Mouse (Mus musculus): Measurements from ENCODE around the gene Gm5128. TPM values are rescaled to one million over a fixed set of nuclear protein-coding genes. Genes with fewer than 3 reads are reported as not detected.
"Not testable (repeated sequence)": the region's sequence is repeated elsewhere in the genome, so short reads cannot be mapped to it uniquely, and the experiment has no call there.

Gm5128 gene
- polyA plus RNA-seq (2014; fragmentation: Nextera tagmentation; extraction: Ambion mirVana), result 0.08 TPM in 1 of 2 replicates, not detected in the other

- not testable (repeated sequence) for ATAC-seq (ENCODE audit: insufficient number of reproducible peaks, insufficient read depth, low FRiP score, low read depth); H3K27ac ChIP-seq (replicated peaks in 1 of 2; ENCODE audit: control insufficient read depth in 1 of 2, insufficient read depth in 1 of 2, low read depth in 2 of 2, low read length in 2 of 2); H3K4me2 ChIP-seq (ENCODE audit: low read length); H3K27me3 ChIP-seq (ENCODE audit: control insufficient read depth, insufficient read depth, low read length); H3K36me3 ChIP-seq (ENCODE audit: control insufficient read depth, insufficient read depth, low read length); H3K9ac ChIP-seq (ENCODE audit: low read length); H3K4me3 ChIP-seq (ENCODE audit: control insufficient read depth in 1 of 2, insufficient read depth in 1 of 2, low read depth in 1 of 2, low read length in 2 of 2); H3K4me1 ChIP-seq (ENCODE audit: control insufficient read depth in 2 of 2, insufficient read depth in 2 of 2, low read length in 2 of 2); H3K9me3 ChIP-seq (ENCODE audit: control insufficient read depth, low read length)
- WGBS, result no CpG with 5 or more reads among the region's 15 CpGs
Observed at GRCm38 (mm10) chrX:135372984-135373383, at the start of gene Gm5128. TSS of gene Gm5128 (plus strand) at chrX:135373284.

GRCm38 (mm10) chrX:135360685-135361084 is 12.4 kb upstream of the Gm5128 start:
- H3K4me2 ChIP-seq (ENCODE audit: low read length); H3K27ac ChIP-seq (replicated peaks in 1 of 2; ENCODE audit: control insufficient read depth in 1 of 2, insufficient read depth in 1 of 2, low read depth in 2 of 2, low read length in 2 of 2); H3K4me3 ChIP-seq (ENCODE audit: control insufficient read depth in 1 of 2, insufficient read depth in 1 of 2, low read depth in 1 of 2, low read length in 2 of 2); H3K9me3 ChIP-seq (ENCODE audit: control insufficient read depth, low read length); H3K4me1 ChIP-seq (ENCODE audit: control insufficient read depth in 2 of 2, insufficient read depth in 2 of 2, low read length in 2 of 2); H3K36me3 ChIP-seq (ENCODE audit: control insufficient read depth, insufficient read depth, low read length); H3K9ac ChIP-seq (ENCODE audit: low read length); H3K27me3 ChIP-seq (ENCODE audit: control insufficient read depth, insufficient read depth, low read length); ATAC-seq (ENCODE audit: insufficient number of reproducible peaks, insufficient read depth, low FRiP score, low read depth): not testable (repeated sequence)
- WGBS, result 29% methylated on average over 2 of the region's 6 CpGs

- H3K4me3 ChIP-seq (ENCODE audit: control insufficient read depth in 1 of 2, insufficient read depth in 1 of 2, low read depth in 1 of 2, low read length in 2 of 2), result not testable (repeated sequence)
Observed at GRCm38 (mm10) chrX:135361943-135362342, 11.1 kb upstream of the Gm5128 start.

GRCm38 (mm10) chrX:135403578-135403977 is 30.5 kb downstream of the Gm5128 start:
- not testable (repeated sequence) for H3K36me3 ChIP-seq (ENCODE audit: control insufficient read depth, insufficient read depth, low read length)
- WGBS, result no CpG with 5 or more reads among the region's 3 CpGs

More at GRCm38 (mm10) chrX:135361943-135362342, 11.1 kb upstream of the Gm5128 start:
- not testable (repeated sequence) for H3K27me3 ChIP-seq (ENCODE audit: control insufficient read depth, insufficient read depth, low read length); H3K27ac ChIP-seq (replicated peaks in 1 of 2; ENCODE audit: control insufficient read depth in 1 of 2, insufficient read depth in 1 of 2, low read depth in 2 of 2, low read length in 2 of 2); H3K9ac ChIP-seq (ENCODE audit: low read length); H3K36me3 ChIP-seq (ENCODE audit: control insufficient read depth, insufficient read depth, low read length); H3K4me2 ChIP-seq (ENCODE audit: low read length); H3K9me3 ChIP-seq (ENCODE audit: control insufficient read depth, low read length); H3K4me1 ChIP-seq (ENCODE audit: control insufficient read depth in 2 of 2, insufficient read depth in 2 of 2, low read length in 2 of 2); ATAC-seq (ENCODE audit: insufficient number of reproducible peaks, insufficient read depth, low FRiP score, low read depth)
- WGBS, result no CpG with 5 or more reads among the region's 4 CpGs

GRCm38 (mm10) chrX:135421203-135421602 is 48.1 kb downstream of the Gm5128 start:
- not testable (repeated sequence) for H3K4me3 ChIP-seq (ENCODE audit: control insufficient read depth in 1 of 2, insufficient read depth in 1 of 2, low read depth in 1 of 2, low read length in 2 of 2); H3K27ac ChIP-seq (replicated peaks in 1 of 2; ENCODE audit: control insufficient read depth in 1 of 2, insufficient read depth in 1 of 2, low read depth in 2 of 2, low read length in 2 of 2); H3K27me3 ChIP-seq (ENCODE audit: control insufficient read depth, insufficient read depth, low read length); H3K4me1 ChIP-seq (ENCODE audit: control insufficient read depth in 2 of 2, insufficient read depth in 2 of 2, low read length in 2 of 2); H3K9me3 ChIP-seq (ENCODE audit: control insufficient read depth, low read length); H3K36me3 ChIP-seq (ENCODE audit: control insufficient read depth, insufficient read depth, low read length); H3K4me2 ChIP-seq (ENCODE audit: low read length); H3K9ac ChIP-seq (ENCODE audit: low read length); ATAC-seq (ENCODE audit: insufficient number of reproducible peaks, insufficient read depth, low FRiP score, low read depth)
- 29% methylated on average over 4 of the region's 7 CpGs for WGBS

More at GRCm38 (mm10) chrX:135403578-135403977, 30.5 kb downstream of the Gm5128 start:
- not testable (repeated sequence) for ATAC-seq (ENCODE audit: insufficient number of reproducible peaks, insufficient read depth, low FRiP score, low read depth); H3K9me3 ChIP-seq (ENCODE audit: control insufficient read depth, low read length); H3K4me1 ChIP-seq (ENCODE audit: control insufficient read depth in 2 of 2, insufficient read depth in 2 of 2, low read length in 2 of 2); H3K9ac ChIP-seq (ENCODE audit: low read length); H3K27ac ChIP-seq (replicated peaks in 1 of 2; ENCODE audit: control insufficient read depth in 1 of 2, insufficient read depth in 1 of 2, low read depth in 2 of 2, low read length in 2 of 2); H3K27me3 ChIP-seq (ENCODE audit: control insufficient read depth, insufficient read depth, low read length); H3K4me3 ChIP-seq (ENCODE audit: control insufficient read depth in 1 of 2, insufficient read depth in 1 of 2, low read depth in 1 of 2, low read length in 2 of 2); H3K4me2 ChIP-seq (ENCODE audit: low read length)

- H3K27ac ChIP-seq (replicated peaks in 1 of 2; ENCODE audit: control insufficient read depth in 1 of 2, insufficient read depth in 1 of 2, low read depth in 2 of 2, low read length in 2 of 2); H3K4me2 ChIP-seq (ENCODE audit: low read length); H3K36me3 ChIP-seq (ENCODE audit: control insufficient read depth, insufficient read depth, low read length); H3K9ac ChIP-seq (ENCODE audit: low read length); H3K4me3 ChIP-seq (ENCODE audit: control insufficient read depth in 1 of 2, insufficient read depth in 1 of 2, low read depth in 1 of 2, low read length in 2 of 2); H3K4me1 ChIP-seq (ENCODE audit: control insufficient read depth in 2 of 2, insufficient read depth in 2 of 2, low read length in 2 of 2); H3K27me3 ChIP-seq (ENCODE audit: control insufficient read depth, insufficient read depth, low read length); H3K9me3 ChIP-seq (ENCODE audit: control insufficient read depth, low read length); ATAC-seq (ENCODE audit: insufficient number of reproducible peaks, insufficient read depth, low FRiP score, low read depth): not testable (repeated sequence)
Observed at GRCm38 (mm10) chrX:135421824-135422223, 48.7 kb downstream of the Gm5128 start.

- not testable (repeated sequence) for H3K9me3 ChIP-seq (ENCODE audit: control insufficient read depth, low read length); H3K27me3 ChIP-seq (ENCODE audit: control insufficient read depth, insufficient read depth, low read length); H3K9ac ChIP-seq (ENCODE audit: low read length); H3K4me3 ChIP-seq (ENCODE audit: control insufficient read depth in 1 of 2, insufficient read depth in 1 of 2, low read depth in 1 of 2, low read length in 2 of 2); H3K4me1 ChIP-seq (ENCODE audit: control insufficient read depth in 2 of 2, insufficient read depth in 2 of 2, low read length in 2 of 2); H3K36me3 ChIP-seq (ENCODE audit: control insufficient read depth, insufficient read depth, low read length); H3K27ac ChIP-seq (replicated peaks in 1 of 2; ENCODE audit: control insufficient read depth in 1 of 2, insufficient read depth in 1 of 2, low read depth in 2 of 2, low read length in 2 of 2); ATAC-seq (ENCODE audit: insufficient number of reproducible peaks, insufficient read depth, low FRiP score, low read depth); H3K4me2 ChIP-seq (ENCODE audit: low read length)
- WGBS, result no CpG with 5 or more reads among the region's 4 CpGs
Observed at GRCm38 (mm10) chrX:135422473-135422872, 49.4 kb downstream of the Gm5128 start.

All from heart, embryonic 14.5 days (tissue).